29 mouse cellular contexts compared by ENCODE assay signal in genomic region chr5:24363467-24363866, GRCm38 (mm10). TPM values are rescaled to one million over a fixed set of nuclear protein-coding genes. Genes with fewer than 3 reads are reported as not detected.
DNase-seq lines count a peak whose midpoint lies in the region; ATAC-seq and TF ChIP-seq lines count a peak whose summit lies in the region.
"Had no signal": no experiment of that assay in that cellular context is flagged by ENCODE, and none has a peak within 500 bp of the region (broad histone marks: within the 10 kb centered on the region; RNA-seq: fewer than 3 reads in every experiment).

No protein-coding gene starts in this region.

- intact Hi-C loops in gastrocnemius, adult 2 months (cut with DNase I), result no loop called here

- peaks cover 28% of the 10 kb centered on the region for H3K4me1 ChIP-seq in heart, embryonic 13.5 days
- peaks cover 35% of the 10 kb centered on the region for H3K4me1 ChIP-seq in heart, embryonic 12.5 days (replicated peaks)
- 0 out of 2 replicates have a peak, but pooled peaks cover 2% of the 10 kb centered on the region for H3K4me1 ChIP-seq in heart, postnatal 0 days (ENCODE audit: control insufficient read depth, insufficient read depth)
- H3K4me1 ChIP-seq in heart, embryonic 10.5 days, result peaks cover 49% of the 10 kb centered on the region
- H3K4me1 ChIP-seq: forebrain, embryonic 15.5 days had no signal

- H3K27me3 ChIP-seq in heart, embryonic 13.5 days (replicated peaks), result peaks cover 3% of the 10 kb centered on the region; the same call in 1 of the 2 replicates
- H3K27me3 ChIP-seq in heart, embryonic 12.5 days (replicated peaks), result no peaks in the 10 kb centered on the region
- H3K27me3 ChIP-seq in heart, postnatal 0 days (ENCODE audit: control insufficient read depth, insufficient read depth, low read length), result no peaks in the 10 kb centered on the region
- H3K27me3 ChIP-seq in heart, embryonic 10.5 days (ENCODE audit: insufficient read depth, poor library complexity, severe bottlenecking), result no peaks in the 10 kb centered on the region; the same call in 1 of the 2 replicates
- H3K27me3 ChIP-seq: forebrain, embryonic 15.5 days; hindbrain, embryonic 13.5 days had no signal

- no peak for TF ChIP-seq EP300 in heart, postnatal 0 days (IDR thresholded peaks at IDR 0.05; ENCODE audit: low read depth)

- DNase-seq in gastrocnemius, adult 2 months, result no peak
- no peak for DNase-seq in gastrocnemius, adult 18-20 months (ENCODE audit: low spot score)
- no peak for DNase-seq in heart, postnatal 0 days (ENCODE audit: low spot score)
- DNase-seq in heart, embryonic 10.5 days (ENCODE audit: low spot score), result no peak
- DNase-seq: adrenal gland, adult 8-10 months; adrenal gland, postnatal 25 days; cerebellum, adult 11-12 months; cerebellum, adult 8-10 months; cerebellum, postnatal 10 days; cerebellum, postnatal 36 days; embryo, embryonic 11 days; gastrocnemius, postnatal 14 days; kidney, adult 18-20 months; kidney, adult 9 months had no signal

- WGBS in heart, embryonic 13.5 days, result 50% methylated on average over 2 of the region's 2 CpGs
- WGBS in heart, embryonic 12.5 days, result 63% methylated on average over 2 of the region's 2 CpGs
- WGBS in heart, postnatal 0 days, result 73% methylated on average over 2 of the region's 2 CpGs
- 59% methylated on average over 2 of the region's 2 CpGs for WGBS in heart, embryonic 10.5 days

- ATAC-seq in heart, embryonic 13.5 days (ENCODE audit: extremely low read depth, insufficient number of reproducible peaks, low FRiP score, low TSS enrichment), result no peak
- no peak for ATAC-seq in heart, embryonic 12.5 days (ENCODE audit: insufficient number of reproducible peaks, low FRiP score)
- ATAC-seq in heart, postnatal 0 days (ENCODE audit: insufficient read depth, low read depth), result no peak
- ATAC-seq: activated CD4-positive, CD25-positive, alpha-beta regulatory T cell, adult 4 months; forebrain, embryonic 15.5 days; hindbrain, embryonic 16.5 days; inflammation-experienced regulatory T-cells, adult 6 months; intestine, embryonic 16.5 days had no signal

- no peak overlapping the region for H3K4me2 ChIP-seq in heart, embryonic 13.5 days
- no peak overlapping the region for H3K4me2 ChIP-seq in heart, embryonic 12.5 days
- H3K4me2 ChIP-seq in heart, postnatal 0 days (ENCODE audit: low read depth, low read length), result no peak overlapping the region
- H3K4me2 ChIP-seq: embryonic facial prominence, embryonic 13.5 days; forebrain, embryonic 12.5 days; forebrain, embryonic 15.5 days; hindbrain, embryonic 13.5 days had no signal

- H3K9ac ChIP-seq in heart, embryonic 13.5 days, result no peak overlapping the region
- no peak overlapping the region for H3K9ac ChIP-seq in heart, embryonic 12.5 days
- no peak overlapping the region for H3K9ac ChIP-seq in heart, postnatal 0 days (replicated peaks; ENCODE audit: low read depth, low read length)
- H3K9ac ChIP-seq: forebrain, embryonic 12.5 days; forebrain, embryonic 15.5 days; hindbrain, embryonic 13.5 days had no signal

- 0 out of 2 replicates have a peak, but pooled peaks cover 4% of the 10 kb centered on the region for H3K36me3 ChIP-seq in heart, embryonic 13.5 days
- H3K36me3 ChIP-seq in heart, embryonic 12.5 days, result no peaks in the 10 kb centered on the region
- 0 out of 2 replicates have a peak, but pooled peaks cover 5% of the 10 kb centered on the region for H3K36me3 ChIP-seq in heart, postnatal 0 days (replicated peaks; ENCODE audit: control insufficient read depth, insufficient read depth, low read length)
- H3K36me3 ChIP-seq in heart, embryonic 10.5 days, result peaks cover 3% of the 10 kb centered on the region; the same call in 1 of the 2 replicates
- H3K36me3 ChIP-seq: embryonic facial prominence, embryonic 10.5 days; embryonic facial prominence, embryonic 13.5 days; forebrain, embryonic 12.5 days; forebrain, embryonic 15.5 days; hindbrain, embryonic 13.5 days had no signal

- TF ChIP-seq CTCF in gastrocnemius, adult 2 months (IDR thresholded peaks at IDR 0.05), result no peak
- TF ChIP-seq CTCF in heart, postnatal 0 days (IDR thresholded peaks at IDR 0.05; ENCODE audit: low read depth), result no peak

- peak overlapping the region; percentile 74 for H3K27ac ChIP-seq in gastrocnemius, adult 2 months
- H3K27ac ChIP-seq in heart, embryonic 13.5 days (replicated peaks), result peak overlapping the region; percentile 77; the same call in 1 of the 2 replicates
- H3K27ac ChIP-seq in heart, embryonic 12.5 days (ENCODE audit: poor library complexity, severe bottlenecking), result no peak overlapping the region
- H3K27ac ChIP-seq in heart, postnatal 0 days (ENCODE audit: low read depth), result peak overlapping the region; percentile 83
- no peak overlapping the region; the same call in 1 of the 2 replicates for H3K27ac ChIP-seq in heart, embryonic 10.5 days
- H3K27ac ChIP-seq: embryonic facial prominence, embryonic 10.5 days; embryonic facial prominence, embryonic 13.5 days; forebrain, embryonic 12.5 days; forebrain, embryonic 15.5 days; hindbrain, embryonic 13.5 days had no signal

- no peak overlapping the region for H3K4me3 ChIP-seq in gastrocnemius, adult 2 months
- no peak overlapping the region for H3K4me3 ChIP-seq in heart, embryonic 13.5 days
- H3K4me3 ChIP-seq in heart, embryonic 12.5 days, result no peak overlapping the region
- no peak overlapping the region for H3K4me3 ChIP-seq in heart, postnatal 0 days (ENCODE audit: low read depth, low read length)
- H3K4me3 ChIP-seq in heart, embryonic 10.5 days, result no peak overlapping the region
- H3K4me3 ChIP-seq: embryonic facial prominence, embryonic 10.5 days; embryonic facial prominence, embryonic 13.5 days; erythroblast, embryonic 14.5 days; forebrain, embryonic 12.5 days; forebrain, embryonic 15.5 days; hindbrain, embryonic 13.5 days had no signal

- H3K9me3 ChIP-seq in heart, embryonic 13.5 days, result no peaks in the 10 kb centered on the region
- no peaks in the 10 kb centered on the region for H3K9me3 ChIP-seq in heart, embryonic 12.5 days (replicated peaks)
- no peaks in the 10 kb centered on the region for H3K9me3 ChIP-seq in heart, postnatal 0 days (replicated peaks; ENCODE audit: control insufficient read depth, low read length)
- no peaks in the 10 kb centered on the region for H3K9me3 ChIP-seq in heart, embryonic 10.5 days
- H3K9me3 ChIP-seq: embryonic facial prominence, embryonic 10.5 days; embryonic facial prominence, embryonic 13.5 days; forebrain, embryonic 12.5 days; forebrain, embryonic 15.5 days; hindbrain, embryonic 13.5 days had no signal

RNA-seq across cellular contexts. Expression of gene Nos3, which starts 1.1 kb away (rescaled TPM):
- 1 to 10 TPM; 5.0 to 7.1 TPM for total RNA-seq in gastrocnemius, adult 2 months (2021)
- 1 to 10 TPM; 4.3 to 8.1 TPM for total RNA-seq in gastrocnemius, adult 18-20 months (2021)
- polyA plus RNA-seq in heart, embryonic 13.5 days (2015; fragmentation: Nextera tagmentation; extraction: Ambion mirVana), result 34.0 and 35.0 TPM in 2 replicates
- 45.9 and 46.9 TPM in 2 replicates for polyA plus RNA-seq in heart, embryonic 12.5 days (2016; fragmentation: Nextera tagmentation; extraction: Ambion mirVana)
- 50.9 and 52.1 TPM in 2 replicates for total RNA-seq in heart, postnatal 0 days (2014; rRNA removed; ENCODE audit: low replicate concordance)
- polyA plus RNA-seq in heart, postnatal 0 days (2015; fragmentation: Nextera tagmentation; extraction: Ambion mirVana), result 21.1 and 25.6 TPM in 2 replicates
- 23.2 and 40.8 TPM in 2 replicates for polyA plus RNA-seq in heart, embryonic 10.5 days (2016; fragmentation: Nextera tagmentation; extraction: Ambion mirVana)
- total RNA-seq: hematopoietic stem cell, adult 5-6 weeks had no signal

RNA-seq across cellular contexts. Expression of gene Kcnh2, which starts 12.1 kb away (rescaled TPM):
- 1 to 10 TPM; 1.4 to 2.2 TPM for total RNA-seq in gastrocnemius, adult 2 months (2021)
- 1 to 10 TPM; 1.1 to 1.5 TPM for total RNA-seq in gastrocnemius, adult 18-20 months (2021)
- polyA plus RNA-seq in heart, embryonic 13.5 days (2015; fragmentation: Nextera tagmentation; extraction: Ambion mirVana), result 24.4 and 26.2 TPM in 2 replicates
- 38.2 and 40.5 TPM in 2 replicates for polyA plus RNA-seq in heart, embryonic 12.5 days (2016; fragmentation: Nextera tagmentation; extraction: Ambion mirVana)
- 86.1 and 120 TPM in 2 replicates for total RNA-seq in heart, postnatal 0 days (2014; rRNA removed; ENCODE audit: low replicate concordance)
- 29.4 and 32.1 TPM in 2 replicates for polyA plus RNA-seq in heart, postnatal 0 days (2015; fragmentation: Nextera tagmentation; extraction: Ambion mirVana)
- 28.8 and 32.2 TPM in 2 replicates for polyA plus RNA-seq in heart, embryonic 10.5 days (2016; fragmentation: Nextera tagmentation; extraction: Ambion mirVana)
- polyA plus RNA-seq: erythroblast, embryonic 14.5 days had no signal

RNA-seq across cellular contexts. Expression of gene Atg9b, which starts 28.5 kb away (rescaled TPM):
- total RNA-seq in gastrocnemius, adult 2 months (2021), result under 1 TPM in 1 of 2 experiments, not detected in 1; 0.06 TPM
- total RNA-seq in gastrocnemius, adult 18-20 months (2021), result under 1 TPM; 0.16 to 0.19 TPM
- polyA plus RNA-seq in heart, embryonic 13.5 days (2015; fragmentation: Nextera tagmentation; extraction: Ambion mirVana), result 0.87 and 1.4 TPM in 2 replicates
- 1.4 and 2.6 TPM in 2 replicates for polyA plus RNA-seq in heart, embryonic 12.5 days (2016; fragmentation: Nextera tagmentation; extraction: Ambion mirVana)
- total RNA-seq in heart, postnatal 0 days (2014; rRNA removed; ENCODE audit: low replicate concordance), result 0.15 and 0.66 TPM in 2 replicates
- 0.34 and 0.47 TPM in 2 replicates for polyA plus RNA-seq in heart, postnatal 0 days (2015; fragmentation: Nextera tagmentation; extraction: Ambion mirVana)
- 1.2 and 2.3 TPM in 2 replicates for polyA plus RNA-seq in heart, embryonic 10.5 days (2016; fragmentation: Nextera tagmentation; extraction: Ambion mirVana)

RNA-seq across cellular contexts. Expression of gene Abcb8, which starts 30.0 kb away (rescaled TPM):
- total RNA-seq in gastrocnemius, adult 2 months (2021), result 10 to 100 TPM; 37.0 to 39.8 TPM
- total RNA-seq in gastrocnemius, adult 18-20 months (2021), result 10 to 100 TPM; 30.4 to 40.3 TPM
- polyA plus RNA-seq in heart, embryonic 13.5 days (2015; fragmentation: Nextera tagmentation; extraction: Ambion mirVana), result 62.0 and 63.4 TPM in 2 replicates
- polyA plus RNA-seq in heart, embryonic 12.5 days (2016; fragmentation: Nextera tagmentation; extraction: Ambion mirVana), result 52.7 and 57.4 TPM in 2 replicates
- total RNA-seq in heart, postnatal 0 days (2014; rRNA removed; ENCODE audit: low replicate concordance), result 141 and 159 TPM in 2 replicates
- polyA plus RNA-seq in heart, postnatal 0 days (2015; fragmentation: Nextera tagmentation; extraction: Ambion mirVana), result 69.2 and 73.2 TPM in 2 replicates
- polyA plus RNA-seq in heart, embryonic 10.5 days (2016; fragmentation: Nextera tagmentation; extraction: Ambion mirVana), result 62.7 and 81.3 TPM in 2 replicates

RNA-seq across cellular contexts. Expression of gene Asic3, which starts 49.7 kb away (rescaled TPM):
- total RNA-seq in gastrocnemius, adult 2 months (2021), result under 1 TPM; 0.47 to 0.54 TPM
- total RNA-seq in gastrocnemius, adult 18-20 months (2021), result under 1 TPM; 0.32 to 0.38 TPM
- 0.25 TPM in 1 of 2 replicates, not detected in the other for polyA plus RNA-seq in heart, embryonic 13.5 days (2015; fragmentation: Nextera tagmentation; extraction: Ambion mirVana)
- polyA plus RNA-seq in heart, embryonic 12.5 days (2016; fragmentation: Nextera tagmentation; extraction: Ambion mirVana), result 0.09 and 0.19 TPM in 2 replicates
- total RNA-seq in heart, postnatal 0 days (2014; rRNA removed; ENCODE audit: low replicate concordance), result not detected in 2 replicates
- polyA plus RNA-seq in heart, postnatal 0 days (2015; fragmentation: Nextera tagmentation; extraction: Ambion mirVana), result 0.08 and 0.10 TPM in 2 replicates
- polyA plus RNA-seq in heart, embryonic 10.5 days (2016; fragmentation: Nextera tagmentation; extraction: Ambion mirVana), result 0.11 TPM in 1 of 2 replicates, not detected in the other
- total RNA-seq: heart, adult 18-20 months; hematopoietic stem cell, adult 5-6 weeks had no signal
- polyA plus RNA-seq: erythroblast, embryonic 14.5 days; heart, embryonic 14.5 days; inflammation-experienced regulatory T-cells, adult 6 months had no signal

Comparison
In these comparisons a context has a peak if more than half of its experiments do, and no peak if none do; other contexts are left out.
1. H3K27ac ChIP-seq: peak in gastrocnemius, adult 2 months (single experiment), heart, embryonic 13.5 days (single experiment) and heart, postnatal 0 days (single experiment); none in heart, embryonic 12.5 days (single experiment) and heart, embryonic 10.5 days (single experiment).